Mouse (Mus musculus) neural tube, embryonic 12.5 days (tissue): ENCODE results near the gene Plcd1. TPM values are rescaled to one million over a fixed set of nuclear protein-coding genes. Genes with fewer than 3 reads are reported as not detected.
A peak's percentile ranks its signal among the peaks of the same experiment; 100 is the strongest.

Source experiments
- ATAC-seq: fragments of 200-750 bp; cut with Nextera tagmentation; 2 replicates; pipeline ENCODE4 v1.8.0; 2017; ENCODE audit warnings: low read depth, mild to moderate bottlenecking, moderate TSS enrichment, moderate library complexity; ENCODE audit not compliant: low FRiP score
- H3K27ac ChIP-seq: fragments of 300-500 bp; sonication (generic); 2 replicates; pipeline ENCODE4 v1.5.1; 2016
- H3K27me3 ChIP-seq: fragments of 300-500 bp; sonication (generic); replicated peaks from 2 replicates; pipeline ENCODE4 v1.6.1; 2016; ENCODE audit warnings: mild to moderate bottlenecking
- H3K36me3 ChIP-seq: fragments of 300-500 bp; sonication (generic); 2 replicates; pipeline ENCODE4 v1.6.1; 2016; ENCODE audit warnings: mild to moderate bottlenecking
- H3K4me1 ChIP-seq: fragments of 300-500 bp; sonication (generic); 2 replicates; pipeline ENCODE4 v1.6.1; 2016
- H3K4me2 ChIP-seq: fragments of 300-500 bp; sonication (generic); replicated peaks from 2 replicates; pipeline ENCODE4 v1.6.1; 2016; ENCODE audit warnings: mild to moderate bottlenecking
- H3K4me3 ChIP-seq: fragments of 300-500 bp; sonication (generic); 2 replicates; pipeline ENCODE4 v1.5.1; 2016
- H3K9ac ChIP-seq: fragments of 300-500 bp; sonication (generic); 2 replicates; pipeline ENCODE4 v1.6.1; 2016; ENCODE audit warnings: mild to moderate bottlenecking
- H3K9me3 ChIP-seq: fragments of 300-500 bp; sonication (generic); 2 replicates; pipeline ENCODE4 v1.6.1; 2016; ENCODE audit warnings: mild to moderate bottlenecking
- WGBS: fragments of 180-500 bp; shearing (Covaris S2); methylation state at CpG from one replicate; pipeline ENCODE4 v1.1.7; 2016; 5-methylcytosine and 5-hydroxymethylcytosine counted together
- polyA plus RNA-seq: library from polyadenylated mRNA; unstranded; fragments of >200 nt; fragmentation: Nextera tagmentation; extraction: Ambion mirVana; gene quantifications from 2 replicates; pipeline ENCODE4 v1.2.1, GENCODE M21; 2016

The Plcd1 gene
- polyA plus RNA-seq, 1 experiment from 2014 or later: 31.9 TPM

DNA sequence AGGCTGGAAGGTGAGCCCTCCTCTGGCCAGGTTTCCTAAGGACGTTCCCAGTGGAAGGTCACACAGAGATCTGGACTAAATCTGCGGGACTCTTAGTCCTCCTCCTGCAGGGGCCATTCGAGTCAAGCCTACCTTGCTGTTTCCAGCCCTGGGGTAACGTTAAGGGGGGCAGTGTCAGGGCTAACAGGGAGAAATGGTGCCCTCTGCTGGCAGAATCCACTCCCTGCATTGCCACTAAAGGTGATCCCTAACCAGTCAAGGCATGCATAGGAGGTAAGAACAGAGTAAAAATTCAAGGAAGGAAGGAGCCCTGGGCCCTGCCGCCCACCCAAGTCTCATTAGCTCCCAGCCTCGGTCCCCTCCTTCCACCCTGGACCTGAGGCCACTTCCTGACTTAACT, 25.7 kb downstream of the Plcd1 start:
- peak; percentile 22; the same call in 1 of the 2 replicates for ATAC-seq
- Histone ChIP-seq H3K4me2 (no peak overlapping the region), H3K4me3 (no peak overlapping the region), H3K9me3 (no peaks in the 10 kb centered on the region), H3K9ac (no peak overlapping the region), H3K36me3 (peaks cover 14% of the 10 kb centered on the region), H3K4me1 (peaks cover 6% of the 10 kb centered on the region; the same call in 1 of the 2 replicates), H3K27me3 (0 out of 2 replicates have a peak, but pooled peaks cover 3% of the 10 kb centered on the region), H3K27ac (no peak overlapping the region)
- 9% methylated on average over 6 of the region's 6 CpGs for WGBS

DNA sequence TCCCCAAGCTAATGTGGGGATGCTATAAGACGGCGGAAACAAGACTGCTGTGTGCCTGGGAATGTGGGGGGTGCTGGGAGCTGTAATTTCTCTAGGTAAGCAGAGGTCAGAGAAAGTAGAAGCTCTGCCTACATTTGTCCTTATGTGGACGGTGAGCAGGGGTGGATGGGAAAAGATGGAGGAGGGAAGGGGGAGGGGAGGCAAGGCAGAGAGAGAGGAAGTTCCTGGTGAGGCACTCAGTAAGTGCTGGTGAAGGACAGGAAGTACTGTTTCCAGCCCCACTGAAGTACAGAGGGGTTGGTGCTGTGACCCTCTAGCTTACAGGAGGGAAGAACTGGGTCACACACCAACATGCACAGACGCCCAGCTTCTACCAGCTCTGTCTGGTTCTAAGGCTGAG, 29.0 kb downstream of the Plcd1 start:
- peaks cover 6% of the 10 kb centered on the region; the same call in 1 of the 2 replicates for H3K4me1 ChIP-seq
- no peak overlapping the region for H3K4me3 ChIP-seq
- WGBS: 73% methylated on average over 4 of the region's 4 CpGs
- no peak overlapping the region for H3K4me2 ChIP-seq
- 0 out of 2 replicates have a peak, but pooled peaks cover 3% of the 10 kb centered on the region for H3K27me3 ChIP-seq
- H3K9me3 ChIP-seq: no peaks in the 10 kb centered on the region
- no peak overlapping the region for H3K27ac ChIP-seq
- H3K9ac ChIP-seq: no peak overlapping the region
- no peaks in the 10 kb centered on the region for H3K36me3 ChIP-seq
- no peak for ATAC-seq

DNA sequence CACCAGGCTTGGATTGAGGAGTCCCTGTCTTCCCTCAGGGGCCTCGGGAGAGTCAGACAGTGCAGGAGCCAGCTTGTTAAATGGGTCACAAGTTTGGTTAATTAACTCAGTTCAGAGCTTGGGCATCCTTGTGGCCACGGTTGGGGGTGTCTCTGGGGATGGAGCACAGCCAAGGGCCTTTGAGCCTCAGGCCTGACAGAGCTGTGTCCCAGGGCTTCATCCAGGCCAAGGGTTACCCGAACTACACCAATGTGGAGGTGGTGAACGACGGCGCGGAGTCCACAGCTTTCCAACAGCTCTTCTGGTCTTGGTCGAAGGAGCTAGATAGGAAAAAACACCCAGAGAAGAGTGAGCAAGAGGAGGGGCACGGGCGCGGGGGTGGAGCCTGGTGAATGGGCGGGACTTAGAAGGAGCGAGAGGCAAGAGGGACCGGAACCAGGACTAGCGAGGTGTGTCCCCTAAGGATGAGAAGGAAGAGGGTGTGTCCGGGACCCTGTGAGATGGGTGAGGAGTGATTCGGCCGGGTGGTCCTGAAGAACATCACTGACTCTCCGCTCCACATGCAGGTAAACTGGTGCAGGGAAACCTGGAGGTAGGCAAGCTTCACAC, 30.2 kb downstream of the Plcd1 start:
- no peak for ATAC-seq
- no peak overlapping the region for H3K9ac ChIP-seq
- no peaks in the 10 kb centered on the region for H3K36me3 ChIP-seq
- H3K4me1 ChIP-seq: peaks cover 6% of the 10 kb centered on the region; the same call in 1 of the 2 replicates
- H3K9me3 ChIP-seq: no peaks in the 10 kb centered on the region
- H3K4me3 ChIP-seq: no peak overlapping the region
- WGBS: 31% methylated on average over 19 of the region's 19 CpGs
- H3K4me2 ChIP-seq: no peak overlapping the region
- no peak overlapping the region for H3K27ac ChIP-seq
- H3K27me3 ChIP-seq: 0 out of 2 replicates have a peak, but pooled peaks cover 3% of the 10 kb centered on the region

DNA sequence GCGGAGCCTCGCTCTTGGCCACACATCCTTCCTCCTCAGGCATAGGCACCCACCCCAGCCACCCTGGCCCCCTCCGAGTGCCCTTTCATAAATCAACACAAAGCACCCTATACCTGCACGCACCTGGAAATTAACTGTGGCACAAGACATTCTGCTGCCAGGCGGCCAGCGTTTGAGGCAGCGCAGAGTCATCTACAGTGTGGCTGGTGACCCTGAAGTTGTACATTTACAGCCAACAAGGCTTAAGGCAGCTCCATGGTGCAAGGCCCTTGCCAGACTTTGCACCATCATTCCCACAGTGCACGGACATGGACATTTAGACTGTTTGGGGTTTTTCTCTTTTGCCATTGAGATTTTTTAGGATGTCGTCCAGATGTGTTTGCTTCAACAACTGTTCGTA, 32.6 kb downstream of the Plcd1 start:
- no peak for ATAC-seq
- 88% methylated on average over 10 of the region's 10 CpGs for WGBS
- no peak overlapping the region for H3K27ac ChIP-seq

DNA sequence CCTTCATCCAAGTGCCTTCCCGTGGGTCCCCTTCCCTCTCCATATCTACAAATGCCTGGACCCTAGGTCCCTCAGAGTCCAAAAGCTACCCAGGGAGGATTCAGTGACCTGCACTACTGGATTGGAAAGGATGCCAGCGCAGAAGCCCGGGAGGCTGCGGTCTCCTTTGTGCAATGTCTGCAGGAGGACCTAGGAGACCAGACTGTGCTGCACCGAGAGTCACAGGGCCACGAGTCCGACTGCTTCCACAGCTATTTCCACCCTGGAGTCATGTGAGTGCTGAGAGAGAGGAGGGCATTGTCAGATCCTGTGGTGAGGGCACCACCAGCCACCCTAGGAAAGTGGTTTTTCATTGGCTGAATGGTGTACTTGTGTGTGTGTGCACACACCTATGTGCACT, 35.1 kb downstream of the Plcd1 start:
- no peak for ATAC-seq
- Histone ChIP-seq H3K27ac (no peak overlapping the region), H3K27me3 (peaks cover 5% of the 10 kb centered on the region), H3K4me1 (peaks cover 2% of the 10 kb centered on the region; the same call in 1 of the 2 replicates), H3K9ac (no peak overlapping the region), H3K9me3 (no peaks in the 10 kb centered on the region), H3K36me3 (no peaks in the 10 kb centered on the region), H3K4me2 (no peak overlapping the region), H3K4me3 (no peak overlapping the region)
- WGBS: 79% methylated on average over 7 of the region's 7 CpGs

More for the DNA sequence above, 32.6 kb downstream of the Plcd1 start:
- Histone ChIP-seq H3K4me1 (peaks cover 6% of the 10 kb centered on the region; the same call in 1 of the 2 replicates), H3K4me2 (no peak overlapping the region), H3K9ac (no peak overlapping the region), H3K9me3 (no peaks in the 10 kb centered on the region), H3K36me3 (no peaks in the 10 kb centered on the region), H3K27me3 (0 out of 2 replicates have a peak, but pooled peaks cover 3% of the 10 kb centered on the region), H3K4me3 (no peak overlapping the region)

DNA sequence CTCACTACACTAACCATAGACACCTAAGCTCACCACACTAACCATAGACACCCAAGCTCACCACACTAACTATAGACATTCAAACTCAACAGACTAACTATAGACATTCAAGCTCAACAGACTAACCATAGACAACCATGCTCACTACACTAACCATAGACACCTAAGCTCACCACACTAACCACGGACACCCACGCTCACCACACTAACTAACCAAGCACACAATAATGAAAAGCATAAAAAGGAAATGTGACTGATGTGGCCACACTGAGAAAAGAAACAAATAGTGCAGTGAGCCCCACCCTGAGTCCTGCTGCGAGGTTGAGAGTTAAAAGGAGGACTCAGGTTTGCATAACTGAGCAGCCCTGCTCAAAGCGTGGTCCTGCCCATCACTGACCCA, 38.0 kb downstream of the Plcd1 start:
- Histone ChIP-seq H3K27me3 (peaks cover 14% of the 10 kb centered on the region), H3K4me3 (no peak overlapping the region), H3K4me1 (peaks cover 13% of the 10 kb centered on the region), H3K27ac (no peak overlapping the region), H3K4me2 (no peak overlapping the region), H3K9me3 (no peaks in the 10 kb centered on the region), H3K36me3 (no peaks in the 10 kb centered on the region), H3K9ac (no peak overlapping the region)
- 89% methylated on average over 4 of the region's 4 CpGs for WGBS
- ATAC-seq: no peak

DNA sequence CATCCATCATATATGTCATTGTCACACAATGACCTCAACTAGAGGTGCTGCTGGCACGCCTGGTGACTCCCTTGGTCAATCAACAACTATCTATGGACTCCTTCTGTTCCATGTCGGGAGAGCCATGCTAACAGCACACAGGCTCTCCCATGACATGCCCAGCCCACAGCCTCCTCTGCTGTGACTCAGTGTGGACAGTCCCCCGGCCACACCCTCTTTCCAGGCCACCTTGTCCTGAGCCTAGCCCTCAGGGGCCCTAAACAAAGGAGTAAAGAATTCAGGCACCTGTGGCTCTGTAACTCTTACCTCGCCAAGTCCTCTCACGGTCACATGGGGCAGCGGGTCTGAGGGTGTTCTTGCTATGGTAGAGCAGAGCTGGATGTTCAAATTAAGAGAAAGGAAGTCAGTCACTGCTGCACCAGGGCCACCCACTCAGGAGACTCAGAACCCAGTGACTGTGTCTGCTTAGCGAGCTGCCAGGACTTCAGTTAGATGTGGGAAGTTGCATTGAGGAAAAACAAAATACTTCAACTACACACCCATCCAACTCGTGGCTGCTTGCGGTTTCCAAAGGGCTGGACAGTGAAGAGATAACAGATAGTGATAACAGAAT, 39.2 kb downstream of the Plcd1 start:
- no peak for ATAC-seq
- WGBS: 86% methylated on average over 9 of the region's 9 CpGs
- Histone ChIP-seq H3K4me2 (no peak overlapping the region; the same call in 1 of the 2 replicates), H3K4me1 (peaks cover 13% of the 10 kb centered on the region), H3K27ac (no peak overlapping the region), H3K36me3 (no peaks in the 10 kb centered on the region), H3K9me3 (no peaks in the 10 kb centered on the region), H3K27me3 (peaks cover 14% of the 10 kb centered on the region), H3K4me3 (no peak overlapping the region), H3K9ac (no peak overlapping the region)

DNA sequence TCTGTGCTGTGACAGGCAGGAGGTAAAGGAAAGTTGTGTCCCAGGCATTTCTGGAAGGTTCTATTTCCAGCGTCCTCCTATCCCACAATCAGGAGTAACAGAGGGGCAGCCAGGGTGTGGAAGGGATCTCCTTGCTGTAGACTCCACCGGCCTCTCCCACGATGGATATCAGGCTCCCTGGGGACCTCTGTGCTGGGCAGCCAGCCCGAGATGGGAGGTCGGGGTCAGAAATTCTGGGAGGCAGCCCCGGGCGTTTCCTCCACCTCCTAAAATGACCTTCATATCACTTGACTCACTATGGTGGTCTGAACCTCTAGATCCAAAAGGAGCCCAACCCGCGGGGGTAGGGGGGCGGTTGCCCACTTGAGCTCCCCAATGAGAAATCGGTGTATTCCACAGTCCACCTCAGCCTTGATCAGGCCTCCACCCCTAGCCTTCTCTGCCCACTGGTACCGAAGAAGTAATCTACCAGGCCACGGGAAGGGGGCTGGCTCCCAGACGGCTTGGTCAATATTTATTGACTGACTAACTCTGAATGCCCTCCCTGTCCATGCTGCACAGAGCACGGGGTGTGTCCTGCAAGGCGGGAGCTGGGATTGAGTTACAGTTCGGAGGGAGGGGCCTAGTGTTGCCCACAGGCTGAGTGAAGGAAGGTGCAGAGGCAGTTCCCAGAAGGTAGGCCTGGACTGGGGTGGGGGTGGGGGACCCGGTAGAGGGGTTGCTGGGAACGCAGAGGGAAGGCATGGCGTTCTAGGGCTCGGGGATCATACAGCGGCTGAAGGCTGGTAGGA, 41.0 kb downstream of the Plcd1 start, which contains the start of gene Vill:
Gene Vill (plus strand): TSS at position 625 of the 791 bp plus-strand sequence.
- peaks cover 14% of the 10 kb centered on the region for H3K27me3 ChIP-seq
- peak within 1 kb of the TSS; percentile 17 for H3K4me3 ChIP-seq
- peak within 1 kb of the TSS; percentile 47 for H3K9ac ChIP-seq
- no peaks in the 10 kb centered on the region for H3K36me3 ChIP-seq
- H3K9me3 ChIP-seq: no peaks in the 10 kb centered on the region
- H3K4me1 ChIP-seq: peaks cover 13% of the 10 kb centered on the region
- 15% methylated on average over 22 of the region's 22 CpGs for WGBS
- ATAC-seq: peak; percentile 82
- peak within 1 kb of the TSS; percentile 63 for H3K4me2 ChIP-seq
- H3K27ac ChIP-seq: no peak within 1 kb of the TSS

DNA sequence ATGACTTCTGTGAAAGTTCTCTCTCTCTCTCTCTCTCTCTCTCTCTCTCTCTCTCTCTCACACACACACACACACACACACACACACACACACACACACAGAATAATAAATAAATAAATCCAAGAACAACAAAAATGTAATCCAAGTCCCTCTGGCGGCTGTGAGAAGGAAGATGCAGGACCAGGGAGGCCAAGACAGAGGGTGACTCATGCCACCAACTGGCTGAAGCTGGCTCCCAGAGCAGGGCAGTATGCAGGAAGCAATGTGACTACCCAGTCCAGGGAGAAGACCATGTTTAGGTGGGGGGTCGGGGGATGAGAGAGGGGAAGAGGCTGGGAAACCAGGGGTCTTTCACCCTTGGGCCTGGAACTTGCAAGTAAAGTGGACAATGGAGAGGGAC, 42.1 kb downstream of the Plcd1 start:
- Histone ChIP-seq H3K4me2 (no peak overlapping the region), H3K9ac (no peak overlapping the region), H3K4me3 (no peak overlapping the region), H3K27me3 (peaks cover 14% of the 10 kb centered on the region), H3K4me1 (peaks cover 13% of the 10 kb centered on the region), H3K27ac (no peak overlapping the region), H3K36me3 (no peaks in the 10 kb centered on the region), H3K9me3 (no peaks in the 10 kb centered on the region)
- ATAC-seq: no peak
- 80% methylated on average over 2 of the region's 2 CpGs for WGBS

DNA sequence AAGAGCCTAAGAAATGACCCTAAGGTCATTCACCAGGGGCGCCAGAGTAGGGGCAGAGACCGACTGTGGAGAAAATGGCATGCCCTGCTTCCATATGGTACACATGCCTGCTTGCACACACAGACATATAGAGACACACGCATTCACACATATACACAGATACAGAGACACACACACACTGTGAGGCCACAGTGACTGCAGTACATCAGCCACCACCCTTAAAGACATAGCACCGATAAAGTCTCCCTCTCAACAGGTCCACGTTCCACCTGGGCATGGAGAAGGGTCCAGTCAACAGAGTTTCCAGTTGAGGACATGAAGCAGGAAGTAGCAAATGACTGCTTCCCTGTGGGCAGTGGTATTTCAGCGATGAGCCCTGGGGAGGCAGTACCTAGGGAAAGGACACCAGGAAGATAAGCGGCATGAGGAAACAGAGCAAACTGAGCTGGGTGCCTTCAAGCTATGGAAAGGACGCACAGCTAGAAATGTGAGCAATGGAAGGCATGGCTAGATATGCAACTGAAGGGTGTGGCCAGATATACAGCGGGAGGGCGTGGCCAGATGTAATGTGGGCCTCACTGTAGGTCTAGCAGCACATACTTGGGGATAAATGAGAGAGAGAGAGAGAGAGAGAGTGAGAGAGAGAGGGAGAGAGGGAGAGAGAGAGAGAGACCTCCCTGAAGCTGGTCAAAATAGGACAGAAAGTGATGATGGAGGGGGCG, 45.0 kb downstream of the Plcd1 start:
- WGBS: 82% methylated on average over 11 of the region's 11 CpGs
- H3K9ac ChIP-seq: no peak overlapping the region

DNA sequence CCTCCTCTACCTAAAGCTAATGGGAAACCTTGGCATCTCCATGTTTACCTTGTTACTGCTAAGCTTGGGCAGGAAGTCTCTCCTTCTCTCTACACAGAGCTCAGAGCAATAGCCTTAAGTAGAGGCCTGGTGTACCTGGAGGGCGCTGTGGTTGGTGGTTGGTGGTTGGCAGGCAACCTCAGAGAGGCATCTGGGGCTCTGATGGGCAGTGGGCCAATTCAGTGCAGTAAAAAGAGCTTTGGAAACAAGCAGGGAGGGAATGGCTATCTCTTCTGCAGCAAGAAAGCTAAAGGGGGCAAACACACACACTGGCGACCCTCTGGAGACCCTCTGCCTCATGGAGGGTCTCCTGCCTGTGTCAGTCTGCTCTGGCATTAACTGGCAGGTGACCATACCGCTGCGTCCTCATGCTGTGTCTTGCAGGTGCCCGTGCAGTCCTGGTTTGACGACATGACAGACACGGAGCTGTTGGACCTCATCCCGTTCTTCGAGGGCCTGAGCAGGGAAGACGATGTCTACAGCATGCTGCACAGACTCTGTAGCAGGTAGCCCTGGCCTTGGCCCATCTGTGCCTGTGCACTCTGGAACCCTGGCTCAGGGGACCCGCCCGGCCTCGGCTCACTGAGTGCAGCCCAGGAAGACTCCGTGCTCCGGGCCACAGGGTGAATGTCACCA, 53.1 kb downstream of the Plcd1 start:
- Histone ChIP-seq H3K27me3 (no peaks in the 10 kb centered on the region), H3K4me3 (no peak overlapping the region), H3K9me3 (no peaks in the 10 kb centered on the region), H3K9ac (no peak overlapping the region), H3K4me1 (peaks cover 8% of the 10 kb centered on the region), H3K27ac (no peak overlapping the region), H3K36me3 (peaks cover 16% of the 10 kb centered on the region; the same call in 1 of the 2 replicates), H3K4me2 (no peak overlapping the region)
- 94% methylated on average over 15 of the region's 15 CpGs for WGBS
- no peak for ATAC-seq

More for the DNA sequence above, 45.0 kb downstream of the Plcd1 start:
- Histone ChIP-seq H3K4me2 (no peak overlapping the region), H3K36me3 (no peaks in the 10 kb centered on the region), H3K27me3 (peaks cover 10% of the 10 kb centered on the region), H3K9me3 (no peaks in the 10 kb centered on the region), H3K4me1 (peaks cover 12% of the 10 kb centered on the region), H3K4me3 (no peak overlapping the region), H3K27ac (no peak overlapping the region)
- ATAC-seq: no peak
